Mouse (Mus musculus): ENCODE measurements around the gene Ston2.
"Not testable (repeated sequence)": the region's sequence is repeated elsewhere in the genome, so short reads cannot be mapped to it uniquely, and the experiment has no call there.

Gene Ston2

DNA sequence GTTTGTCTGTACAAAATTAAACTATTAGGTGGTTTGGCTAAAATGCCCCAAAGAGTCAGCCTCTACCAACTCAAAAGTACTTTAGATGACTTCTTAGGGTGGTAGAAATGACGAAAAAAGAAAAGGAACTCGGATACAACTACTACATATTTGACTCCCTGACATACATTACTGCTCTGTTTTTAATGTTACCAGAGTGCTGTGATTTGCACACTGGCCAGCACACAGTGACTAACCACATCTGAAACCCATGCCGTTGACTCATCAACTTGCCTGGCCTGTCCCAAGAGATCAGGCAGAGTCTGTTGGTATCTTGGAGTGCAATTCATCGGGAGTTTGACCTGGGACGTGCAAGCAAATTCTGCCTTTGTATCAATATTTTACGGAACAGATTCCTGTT lies 197.5 kb downstream of the Ston2 start:
- DNase-seq (ENCODE audit: low spot score in 2 of 2): peak; percentile 37 to 44

GRCm38 (mm10) chr12:91589847-91590690 lies 198.1 kb downstream of the Ston2 start, which contains the start of gene Gtf2a1:
Gene Gtf2a1 (minus strand): TSS chr12:91590487.
- peak; percentile 96 for DNase-seq (ENCODE audit: low spot score in 2 of 2)

- DNase-seq (ENCODE audit: low spot score in 2 of 2): no peak
Observed at GRCm38 (mm10) chr12:91589542-91589846, 198.7 kb downstream of the Ston2 start.

DNA sequence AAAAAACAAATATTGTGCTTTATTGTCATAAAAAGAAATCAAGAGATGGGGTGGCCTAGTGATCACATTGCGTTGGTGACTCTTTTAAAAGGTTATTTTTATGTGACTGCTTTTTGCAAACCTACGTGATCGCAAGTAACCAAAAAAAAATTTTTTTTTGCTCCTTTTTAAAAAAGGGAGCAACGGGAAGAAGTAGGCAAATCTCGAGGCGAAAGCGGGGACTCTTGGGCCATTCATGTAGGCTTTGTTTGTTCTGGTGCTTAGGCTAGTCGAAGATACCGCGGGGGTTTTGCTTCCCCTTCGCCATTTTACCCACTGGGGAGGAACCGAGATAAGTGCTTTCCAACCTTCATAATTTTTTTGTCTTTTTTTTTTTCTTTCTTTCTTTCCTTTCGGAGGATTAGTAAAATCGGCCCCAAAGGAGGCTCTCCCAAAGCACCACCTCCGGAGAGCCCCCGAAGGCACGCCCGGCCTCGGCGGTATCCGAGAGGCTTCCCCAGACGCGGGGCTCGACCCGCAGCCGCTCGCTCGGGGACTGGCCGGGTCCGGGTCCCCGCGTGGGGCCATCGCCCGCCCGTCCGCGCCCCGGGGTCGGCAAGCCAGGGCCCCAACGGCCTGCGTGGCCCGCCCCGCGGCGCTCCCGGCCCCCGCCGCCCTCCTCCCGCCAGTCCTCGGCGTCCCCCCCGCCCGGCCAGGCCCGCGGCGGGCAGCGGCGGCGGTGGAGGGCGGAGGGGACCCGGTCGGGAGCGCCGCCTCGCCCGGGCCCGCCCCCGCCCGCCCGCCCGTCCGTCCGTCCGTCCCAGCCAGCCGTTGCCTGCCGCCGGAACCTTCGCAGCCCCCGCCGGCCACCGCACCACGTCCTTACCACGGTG lies 199.3 kb downstream of the Ston2 start:
- peak; percentile 44 to 51 for DNase-seq (ENCODE audit: low spot score in 2 of 2)

GRCm38 (mm10) chr12:91588176-91588669 lies 200.0 kb downstream of the Ston2 start:
- peak; percentile 95 to 96 for DNase-seq (ENCODE audit: low spot score in 2 of 2)

GRCm38 (mm10) chr12:91587491-91588033 lies 200.6 kb downstream of the Ston2 start:
- no peak for DNase-seq (ENCODE audit: low spot score in 2 of 2)

- no peak for DNase-seq (ENCODE audit: low spot score in 2 of 2)
Observed at GRCm38 (mm10) chr12:91587077-91587476, 201.1 kb downstream of the Ston2 start.

DNA sequence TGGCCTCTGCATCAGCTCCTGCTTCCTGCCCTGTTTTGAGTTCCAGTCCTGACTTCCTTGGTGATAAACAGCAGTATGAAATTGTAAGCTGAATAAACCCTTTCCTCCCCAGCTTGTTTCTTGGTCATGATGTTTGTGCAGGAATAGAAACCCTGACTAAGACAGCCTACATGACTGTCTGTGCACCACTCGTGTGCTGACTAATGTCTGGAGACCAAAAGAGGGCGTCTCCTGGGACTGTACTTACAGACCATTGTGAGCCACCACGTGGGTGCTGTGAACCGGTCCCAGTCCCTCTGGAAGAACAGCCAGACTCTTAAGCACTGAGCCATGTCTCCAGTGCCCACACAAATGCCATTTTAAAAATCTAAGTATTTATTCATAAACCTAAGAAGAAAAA lies 202.4 kb downstream of the Ston2 start:
- not testable (repeated sequence) for DNase-seq (ENCODE audit: low spot score in 2 of 2)

GRCm38 (mm10) chr12:91585206-91585605 lies 203.0 kb downstream of the Ston2 start:
- no peak for DNase-seq (ENCODE audit: low spot score in 2 of 2)

DNA sequence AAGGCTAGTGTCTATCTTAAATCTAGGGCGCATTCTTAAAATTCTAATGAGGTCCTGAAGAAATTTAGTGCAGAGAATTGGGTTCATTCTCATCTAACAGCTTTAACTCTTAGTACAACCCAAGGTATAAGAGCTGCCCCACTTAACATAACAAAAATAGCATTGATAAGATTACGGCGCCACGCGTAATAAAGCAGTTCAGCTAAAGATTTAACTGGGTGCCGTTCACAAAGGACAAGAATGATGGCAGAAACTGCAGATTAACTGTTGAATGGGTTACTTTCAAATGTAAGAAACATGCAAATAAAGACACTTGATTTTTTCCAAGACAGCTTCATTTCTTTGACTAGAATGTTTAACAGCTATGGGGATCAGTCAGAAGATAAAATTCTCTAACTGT lies 204.8 kb downstream of the Ston2 start:
- DNase-seq (ENCODE audit: low spot score in 2 of 2): no peak

Measured in heart, adult 9 months (tissue).